Mouse (Mus musculus): ENCODE measurements around the gene Zfp800. TPM values are rescaled to one million over a fixed set of nuclear protein-coding genes. Genes with fewer than 3 reads are reported as not detected.

Zfp800 gene
- total RNA-seq (2021), result 10 to 100 TPM; 19.1 to 22.4 TPM

DNA sequence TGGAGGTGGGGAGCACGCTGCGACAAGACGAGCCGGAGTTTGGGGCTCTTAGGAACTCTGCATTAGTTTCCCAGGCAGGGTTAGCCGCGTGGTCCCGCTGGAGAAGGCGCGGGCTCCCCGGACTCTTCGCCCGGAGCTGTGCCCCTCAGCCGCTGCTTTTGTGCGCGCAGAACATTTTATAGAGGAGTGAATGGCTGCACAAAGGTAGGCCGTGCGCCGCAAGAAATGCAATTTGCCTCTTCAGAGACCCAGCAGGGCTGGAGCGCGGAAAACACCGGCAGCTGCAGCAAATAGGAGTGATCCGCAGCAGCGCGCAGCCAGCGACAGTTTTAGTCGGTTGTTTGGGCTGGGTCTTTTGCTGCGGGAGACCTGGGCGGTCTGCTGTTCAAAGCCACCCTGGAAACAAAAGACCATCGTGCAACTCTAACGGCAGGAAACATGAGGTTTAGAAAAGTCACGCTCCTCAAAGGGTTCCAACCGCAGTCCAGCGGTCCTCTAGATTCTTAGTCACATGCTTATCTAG, at the start of gene Zfp800:
Gene Zfp800 (minus strand): TSS at position 325 of the 523 bp plus-strand sequence.
- intact Hi-C loops (cut with DNase I), result no loop called here

DNA sequence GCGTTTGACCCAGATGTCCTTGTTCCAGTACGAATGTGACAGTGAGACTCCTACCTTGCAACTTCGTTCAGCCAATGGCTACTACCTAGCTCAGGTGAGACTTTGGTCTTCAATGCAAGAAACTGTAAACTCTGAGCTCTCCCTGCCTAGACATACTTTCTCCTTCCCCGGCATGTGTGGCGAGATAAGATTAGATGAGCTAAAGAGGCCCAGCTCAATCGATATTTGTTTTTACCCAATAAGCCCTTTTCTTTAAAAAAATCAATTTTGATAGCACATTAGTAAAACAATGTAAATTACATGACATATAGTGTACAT, 33.7 kb upstream of the Zfp800 start:
- intact Hi-C loops (cut with DNase I), result no loop called here
- no peak for DNase-seq (ENCODE audit: low spot score in 2 of 2)

More for the DNA sequence above, at the start of gene Zfp800:
- no peak for DNase-seq (ENCODE audit: low spot score in 2 of 2)

DNA sequence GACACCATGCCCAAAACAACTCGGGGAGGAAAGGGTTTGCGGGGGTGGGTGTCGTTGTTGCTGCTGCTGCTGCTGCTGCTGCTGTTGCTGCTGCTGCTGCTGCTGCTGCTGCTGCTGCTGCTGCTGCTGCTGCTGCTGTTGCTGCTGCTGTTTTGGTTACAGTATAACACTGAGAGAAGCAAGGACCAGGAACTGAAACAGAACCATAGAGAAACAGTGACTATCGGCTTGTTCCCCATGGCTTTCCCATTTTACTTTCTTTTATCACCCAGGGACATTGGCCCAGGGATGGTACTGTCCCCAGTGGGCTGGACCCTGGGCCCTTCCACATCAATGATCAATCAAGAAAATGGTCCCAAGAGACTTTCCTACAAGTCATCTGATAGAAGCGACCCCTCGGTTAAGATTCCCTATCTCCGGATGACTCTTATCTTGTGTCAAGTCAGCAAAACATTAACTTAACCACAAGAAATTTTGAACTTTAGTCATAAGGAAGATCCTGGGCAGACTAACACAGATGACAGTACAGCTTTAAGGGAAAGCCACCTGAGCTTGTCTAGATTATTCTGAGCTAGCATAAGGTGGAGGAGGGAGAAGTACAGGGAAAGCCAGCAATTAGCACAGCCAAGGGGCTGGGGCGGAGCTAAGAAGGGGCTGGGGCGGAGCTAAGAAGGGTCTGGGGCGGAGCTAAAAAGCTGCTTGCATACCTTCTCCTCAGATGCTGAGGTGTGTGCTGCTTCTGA, 33.2 kb upstream of the Zfp800 start:
- intact Hi-C loops (cut with DNase I), result no loop called here
- DNase-seq (ENCODE audit: low spot score in 2 of 2), result no peak

DNA sequence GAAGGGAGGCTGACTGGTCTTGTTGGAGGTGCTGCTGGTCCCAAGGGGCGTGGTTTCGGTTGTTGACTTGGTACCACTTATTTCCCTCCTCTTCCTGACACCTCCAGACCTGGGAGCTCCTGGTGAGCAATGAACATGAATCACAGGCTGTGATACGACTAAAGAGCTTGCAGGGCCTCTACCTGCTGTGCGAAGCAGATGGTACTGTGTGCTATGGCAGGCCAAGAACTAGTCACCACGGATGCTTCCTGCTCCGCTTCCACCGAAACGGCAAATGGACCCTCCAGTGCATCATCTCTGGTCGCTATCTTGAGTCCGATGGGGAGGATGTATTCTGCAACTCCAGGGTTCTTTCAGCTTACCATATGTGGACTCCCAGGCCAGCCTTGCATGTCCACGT, 32.1 kb upstream of the Zfp800 start:
- intact Hi-C loops (cut with DNase I), result no loop called here
- no peak for DNase-seq (ENCODE audit: low spot score in 2 of 2)

DNA sequence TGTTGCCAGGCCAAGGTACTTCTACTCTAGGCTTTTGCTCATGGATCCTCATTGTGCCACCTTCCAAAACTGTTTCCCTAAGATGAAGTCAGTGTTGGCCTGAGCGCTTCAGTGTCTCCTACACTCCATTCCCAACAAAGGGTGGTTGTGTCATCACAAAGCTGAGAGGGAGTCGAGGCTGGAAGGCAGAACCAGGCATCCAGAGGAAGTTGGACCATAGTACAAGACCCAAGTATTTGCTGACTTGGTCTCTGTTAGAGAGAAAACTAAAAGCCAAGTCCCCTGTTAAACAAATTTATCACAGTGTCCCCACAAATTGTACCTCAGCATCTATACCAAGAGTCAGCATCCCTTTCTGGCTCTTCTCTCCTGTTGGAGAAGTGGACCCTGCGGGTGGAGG, 30.5 kb upstream of the Zfp800 start, which contains the start of gene Gcc1:
Gene Gcc1 (minus strand): TSS at position 101 of the 400 bp plus-strand sequence.
- no peak for DNase-seq (ENCODE audit: low spot score in 2 of 2)
- intact Hi-C loops (cut with DNase I), result no loop called here

DNA sequence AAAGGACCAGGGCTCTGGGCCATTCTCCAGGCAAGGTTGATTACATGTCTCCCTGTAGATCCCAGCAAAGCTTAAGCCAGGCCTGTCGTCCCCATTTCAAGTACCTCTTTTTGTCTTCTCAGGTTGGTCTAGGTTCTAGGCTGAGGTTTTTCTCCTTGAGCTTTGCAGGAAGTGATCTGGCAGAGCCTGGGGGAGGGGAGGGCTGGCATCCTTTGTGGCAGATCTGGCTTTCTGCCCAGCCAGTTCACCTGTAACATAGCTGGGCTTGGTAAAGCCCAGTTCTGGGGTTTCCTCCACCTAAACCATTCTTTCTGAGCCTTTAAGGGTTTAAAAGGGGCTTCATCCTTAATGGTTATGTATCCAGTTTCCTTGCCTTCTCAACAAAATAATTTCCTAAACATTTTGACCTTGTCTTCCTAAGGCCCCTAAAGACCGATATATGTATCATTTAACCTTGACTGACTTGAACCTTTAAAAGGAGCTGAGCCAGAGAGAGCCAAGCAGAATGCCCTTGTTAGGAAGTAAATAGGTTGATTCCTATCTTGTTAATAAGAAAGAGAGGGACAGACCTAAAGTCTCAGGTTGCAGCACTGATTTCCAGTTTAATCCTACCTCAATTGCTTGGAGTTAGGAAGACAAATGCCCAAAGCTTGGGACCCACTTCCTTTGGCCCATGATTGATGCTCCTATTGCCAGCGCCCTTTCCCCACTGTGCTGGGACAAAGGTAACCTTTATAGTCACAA, 29.5 kb upstream of the Zfp800 start, which contains the start of gene Fscn3:
Gene Fscn3 (plus strand): TSS at position 694 of the 744 bp plus-strand sequence.
- DNase-seq (ENCODE audit: low spot score in 2 of 2), result no peak

DNA sequence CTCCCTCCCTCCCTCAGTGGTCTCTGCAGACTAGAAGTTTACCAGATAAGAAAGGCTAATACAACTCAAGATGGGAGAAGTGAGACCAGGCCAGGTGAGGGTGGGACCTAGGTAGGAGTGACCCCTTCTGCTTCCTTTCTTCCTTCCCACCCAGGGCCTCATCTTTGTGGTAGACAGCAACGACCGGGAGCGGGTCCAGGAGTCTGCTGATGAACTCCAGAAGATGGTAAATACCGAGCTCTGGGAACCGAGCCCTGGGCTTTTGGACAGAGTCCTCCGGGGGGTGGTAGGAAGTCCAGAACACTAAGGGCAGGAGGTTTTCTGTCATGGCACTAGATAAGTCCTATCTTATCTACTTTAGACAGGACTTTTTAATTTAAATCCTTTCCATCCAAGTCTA, 27.2 kb upstream of the Zfp800 start:
- DNase-seq (ENCODE audit: low spot score in 2 of 2), result no peak
- intact Hi-C loops (cut with DNase I), result no loop called here

More for the DNA sequence above, 29.5 kb upstream of the Zfp800 start, which contains the start of gene Fscn3:
- intact Hi-C loops (cut with DNase I), result no loop called here

DNA sequence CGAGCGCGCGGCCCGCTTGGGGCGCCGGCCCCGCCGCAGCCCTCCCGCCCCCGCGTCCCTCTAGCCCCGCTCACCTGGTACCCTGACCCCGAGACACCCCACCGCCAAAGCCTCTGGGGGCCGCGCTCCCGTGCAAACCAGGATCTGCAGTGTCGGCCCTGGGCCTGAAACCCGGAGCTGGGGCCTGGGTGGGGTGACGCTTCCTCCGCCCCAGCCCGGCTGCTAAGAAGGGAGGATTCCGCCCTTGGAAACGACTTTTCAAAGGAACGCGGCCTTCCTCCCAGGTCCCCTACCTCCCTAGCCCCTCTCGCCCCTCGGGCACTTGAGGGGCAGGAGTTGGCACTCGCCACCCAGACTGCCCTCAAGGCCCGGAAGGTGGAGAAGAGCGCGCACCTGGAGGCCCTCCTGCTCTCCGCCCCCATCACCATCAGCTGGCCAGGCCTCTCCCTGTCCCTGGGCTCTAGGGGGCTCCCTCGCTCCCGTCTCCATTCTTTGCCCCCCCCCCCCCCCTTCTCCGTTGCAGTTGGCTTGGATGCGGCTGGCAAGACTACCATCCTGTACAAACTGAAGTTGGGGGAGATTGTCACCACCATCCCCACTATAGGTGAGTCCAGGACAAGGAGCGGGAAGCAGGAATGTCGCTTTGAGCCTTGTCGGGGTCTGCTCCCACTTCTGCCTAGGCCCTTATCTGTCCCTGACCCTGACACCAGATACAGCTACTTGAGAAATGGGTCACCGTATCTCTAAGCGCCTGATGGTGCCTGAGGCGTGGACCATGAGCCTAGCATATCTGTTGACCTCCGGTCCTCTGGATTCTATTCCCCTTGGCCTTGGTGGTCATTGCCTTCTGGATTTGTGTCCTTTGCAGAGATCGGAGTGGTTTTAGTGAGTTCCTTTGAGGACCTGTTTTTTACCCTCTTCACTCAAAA, 26.2 kb upstream of the Zfp800 start:
- intact Hi-C loops (cut with DNase I), result loop anchor here (1.0 to 5.0 kb wide), 2 partner anchors 58 to 162 kb away; no protein-coding TSS in a partner anchor
- DNase-seq (ENCODE audit: low spot score in 2 of 2), result peak; percentile 61 to 72

DNA sequence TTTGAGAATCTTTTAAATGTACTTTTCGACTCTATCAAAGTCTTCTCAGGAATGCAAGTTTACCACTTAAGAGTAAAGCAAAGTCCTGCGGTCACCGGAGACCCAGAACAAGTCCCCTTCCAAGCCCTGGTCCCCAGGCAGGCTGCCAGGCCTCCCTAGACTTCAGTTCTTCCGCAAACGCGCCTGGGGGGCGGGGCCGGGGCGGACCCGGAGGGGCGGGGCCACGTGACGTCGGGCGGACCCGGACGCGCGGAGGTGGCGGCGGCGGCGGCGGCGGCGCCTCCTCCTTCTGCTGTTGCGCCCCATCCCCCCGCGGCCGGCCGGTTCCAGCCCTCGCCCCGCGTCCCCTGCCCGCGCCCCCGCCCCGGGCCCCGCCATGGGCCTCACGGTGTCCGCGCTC, 25.5 kb upstream of the Zfp800 start, which contains the start of gene Arf5:
Gene Arf5 (plus strand): TSS at position 248 of the 400 bp plus-strand sequence.
- DNase-seq (ENCODE audit: low spot score in 2 of 2), result peak; percentile 90 to 91
- intact Hi-C loops (cut with DNase I), result loop anchor here (1.0 to 5.0 kb wide), 2 partner anchors 59 to 161 kb away; no protein-coding TSS in a partner anchor

DNA sequence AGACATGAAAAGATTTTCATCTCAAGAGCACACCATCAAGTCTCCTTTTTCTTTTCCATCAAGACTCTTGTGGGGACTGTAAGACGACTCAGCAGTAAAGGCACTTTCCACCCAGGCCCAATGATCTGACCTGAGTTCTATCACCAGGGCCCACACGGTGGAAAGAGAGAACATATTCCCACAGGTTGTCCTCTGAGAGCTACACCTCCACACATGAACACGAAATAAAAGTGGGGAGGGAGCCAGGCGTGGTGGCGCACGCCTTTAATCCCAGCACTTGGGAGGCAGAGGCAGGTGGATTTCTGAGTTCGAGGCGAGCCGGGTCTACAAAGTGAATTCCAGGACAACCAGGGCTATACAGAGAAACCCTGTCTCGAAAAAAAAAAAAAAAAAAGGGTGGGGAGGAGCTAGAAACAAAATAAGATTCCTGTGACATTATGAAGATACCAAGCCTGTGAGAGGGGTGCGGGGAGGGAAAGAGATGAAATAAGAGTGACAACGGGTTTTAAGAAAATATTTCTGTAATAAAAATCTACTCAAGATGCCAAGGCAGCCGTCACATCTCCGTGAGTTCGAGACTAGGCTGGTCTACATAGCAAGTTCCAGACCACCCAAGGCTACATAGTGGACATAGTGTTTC, 25.0 kb upstream of the Zfp800 start:
- intact Hi-C loops (cut with DNase I), result loop anchor here (1.0 to 5.0 kb wide), 2 partner anchors 60 to 160 kb away; no protein-coding TSS in a partner anchor
- no peak for DNase-seq (ENCODE audit: low spot score in 2 of 2)

DNA sequence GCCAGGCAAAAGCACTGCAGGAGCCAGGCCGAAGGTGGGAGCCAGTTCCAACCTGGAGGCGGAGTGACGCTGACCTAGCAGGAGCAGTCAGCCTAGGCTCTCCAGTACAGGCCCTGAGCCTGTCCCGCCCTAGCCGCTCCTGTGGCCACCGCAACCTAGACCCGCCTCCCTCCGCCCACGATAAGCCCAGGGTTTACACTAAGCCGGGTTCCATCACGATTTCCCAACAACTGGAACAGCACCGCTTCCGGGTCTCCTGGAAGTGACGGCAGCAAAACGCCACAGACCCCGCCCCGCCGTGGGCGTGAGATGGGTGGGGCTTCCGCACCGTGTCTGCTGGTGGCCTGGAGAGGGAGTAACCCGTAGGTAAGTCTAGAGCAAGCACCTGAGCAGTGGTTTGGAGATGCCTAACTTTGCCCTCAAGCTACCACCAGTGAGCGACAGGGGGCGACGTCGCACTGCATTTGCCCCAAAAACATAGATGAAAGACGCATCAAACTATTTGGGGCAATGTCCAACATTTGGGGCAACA, 23.7 kb upstream of the Zfp800 start:
- intact Hi-C loops (cut with DNase I), result loop anchor here (5.0 kb wide), 1 partner anchor 61 kb away; no protein-coding TSS in a partner anchor
- peak; percentile 91 to 93 for DNase-seq (ENCODE audit: low spot score in 2 of 2)

DNA sequence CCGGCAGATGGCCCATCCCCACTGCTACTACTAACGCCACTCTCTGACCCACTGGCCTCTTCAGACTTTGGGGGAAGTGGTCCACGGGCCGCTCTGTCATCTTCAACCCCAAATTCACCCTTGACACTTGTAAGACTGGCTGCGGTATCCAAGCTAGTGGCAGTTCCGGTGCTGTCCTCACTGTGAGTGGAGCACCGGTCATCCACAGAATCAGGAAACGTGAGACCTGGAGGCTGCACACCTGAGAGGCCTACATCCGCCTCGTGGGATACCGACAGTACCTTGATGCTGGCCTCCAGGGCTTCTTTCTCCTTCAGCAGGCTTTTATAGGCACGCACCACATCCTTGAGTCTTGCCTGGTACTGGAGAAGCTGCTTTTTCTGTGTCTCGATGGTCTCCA, 23.1 kb upstream of the Zfp800 start:
- no peak for DNase-seq (ENCODE audit: low spot score in 2 of 2)
- intact Hi-C loops (cut with DNase I), result loop anchor here (5.0 kb wide), 1 partner anchor 61 kb away; no protein-coding TSS in a partner anchor

DNA sequence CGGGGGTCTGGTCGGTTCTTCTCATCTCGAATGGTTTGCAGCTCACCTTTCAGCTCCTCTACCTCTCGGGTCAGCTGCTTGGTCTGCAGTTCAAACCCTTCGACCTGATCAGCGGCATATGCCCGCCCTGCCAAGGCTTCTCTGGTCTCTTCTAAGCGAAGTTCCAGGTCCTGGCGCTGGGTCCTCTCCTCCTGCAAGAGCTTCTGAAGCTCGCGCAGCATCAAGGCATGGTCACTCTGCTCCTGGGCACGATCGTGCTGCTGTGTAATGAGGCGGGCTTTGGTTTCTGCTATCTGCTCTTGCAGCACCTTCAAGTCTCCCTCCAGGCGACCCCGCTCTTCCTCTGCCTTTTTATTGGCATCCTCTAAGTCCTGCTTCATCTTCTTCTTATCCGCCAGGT, 22.6 kb upstream of the Zfp800 start:
- intact Hi-C loops (cut with DNase I), result loop anchor here (5.0 kb wide), 1 partner anchor 62 kb away; no protein-coding TSS in a partner anchor
- DNase-seq (ENCODE audit: low spot score in 2 of 2), result no peak

DNA sequence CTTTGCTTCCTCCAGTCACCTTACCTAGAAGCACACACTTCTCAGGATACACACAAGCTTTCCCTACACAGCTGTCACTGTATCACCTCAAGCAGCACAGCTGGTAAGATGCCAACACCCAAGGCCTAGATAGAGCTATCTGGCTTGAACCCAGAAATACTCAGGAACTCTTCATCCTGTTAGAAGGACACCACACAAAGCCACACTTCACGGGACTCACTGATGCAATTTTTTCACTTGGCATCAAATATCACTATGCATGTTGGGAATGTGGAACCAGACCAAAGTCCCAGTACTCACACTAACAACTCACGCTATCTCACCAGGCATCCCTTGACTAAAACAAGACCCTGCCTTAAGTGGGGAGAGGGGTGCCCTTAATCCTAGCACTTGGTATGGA, 21.9 kb upstream of the Zfp800 start:
- no peak for DNase-seq (ENCODE audit: low spot score in 2 of 2)
- intact Hi-C loops (cut with DNase I), result loop anchor here (5.0 kb wide), 1 partner anchor 63 kb away; no protein-coding TSS in a partner anchor

DNA sequence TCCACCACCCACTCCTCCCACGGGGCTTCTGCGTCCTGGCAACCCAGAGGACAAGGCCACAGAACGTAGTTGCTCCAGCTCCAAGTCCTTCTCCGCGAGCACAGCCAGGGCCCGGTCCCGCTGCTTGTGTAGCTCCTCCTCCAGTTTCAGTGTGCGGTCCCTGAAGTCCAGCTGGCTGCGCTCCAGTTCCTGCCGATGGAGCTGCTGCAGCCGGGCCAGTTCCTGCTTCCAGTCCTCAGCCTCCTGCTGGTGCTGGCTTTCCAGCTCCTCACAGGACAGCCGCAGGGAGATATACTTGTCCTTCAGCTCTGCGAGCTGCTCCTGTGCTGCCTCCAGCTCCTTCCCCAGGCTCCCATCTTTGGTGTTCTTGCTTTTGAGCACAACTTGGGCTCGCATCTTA, 20.6 kb upstream of the Zfp800 start:
- intact Hi-C loops (cut with DNase I), result no loop called here
- peak; percentile 52 to 62 for DNase-seq (ENCODE audit: low spot score in 2 of 2)

DNA sequence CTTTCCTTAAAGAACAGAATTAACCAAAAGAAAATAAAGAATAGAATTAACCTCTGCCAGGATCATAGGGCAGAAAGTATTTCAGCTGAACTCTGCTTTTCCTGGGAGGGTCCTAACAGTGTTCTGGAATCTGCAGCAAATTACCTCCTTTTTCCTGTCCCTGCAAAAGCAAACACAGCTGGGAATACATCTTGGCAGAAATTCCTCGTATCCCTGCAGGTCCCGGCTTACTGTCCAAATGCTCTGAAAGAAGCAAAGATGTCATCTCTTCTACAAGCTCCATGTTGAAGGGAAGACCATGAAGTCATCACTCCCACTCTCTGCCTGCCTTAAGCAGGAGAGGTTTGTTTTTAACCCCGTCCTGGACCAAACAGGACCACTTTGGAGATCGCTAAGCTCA, 19.2 kb upstream of the Zfp800 start:
- intact Hi-C loops (cut with DNase I), result no loop called here
- DNase-seq (ENCODE audit: low spot score in 2 of 2), result no peak

DNA sequence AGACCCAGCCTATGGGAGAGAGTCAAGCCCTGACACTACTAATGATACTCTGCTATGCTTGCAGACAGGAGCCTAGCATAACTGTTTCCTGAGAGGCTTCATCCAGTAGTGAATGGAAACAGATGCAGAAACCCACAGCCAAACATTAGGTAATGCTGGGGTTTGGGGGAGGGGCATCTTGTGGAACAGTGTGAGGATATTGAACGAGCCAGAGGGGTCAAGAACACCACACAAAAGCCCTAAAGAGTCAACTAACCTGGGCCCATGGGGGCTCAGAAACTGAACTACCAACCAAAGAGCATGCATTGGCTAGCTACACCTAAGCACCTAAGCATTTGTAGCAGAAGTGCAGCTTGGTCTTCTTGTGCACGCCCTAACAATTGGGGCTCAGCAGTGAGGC, 13.4 kb upstream of the Zfp800 start:
- no peak for DNase-seq (ENCODE audit: low spot score in 2 of 2)
- intact Hi-C loops (cut with DNase I), result no loop called here

DNA sequence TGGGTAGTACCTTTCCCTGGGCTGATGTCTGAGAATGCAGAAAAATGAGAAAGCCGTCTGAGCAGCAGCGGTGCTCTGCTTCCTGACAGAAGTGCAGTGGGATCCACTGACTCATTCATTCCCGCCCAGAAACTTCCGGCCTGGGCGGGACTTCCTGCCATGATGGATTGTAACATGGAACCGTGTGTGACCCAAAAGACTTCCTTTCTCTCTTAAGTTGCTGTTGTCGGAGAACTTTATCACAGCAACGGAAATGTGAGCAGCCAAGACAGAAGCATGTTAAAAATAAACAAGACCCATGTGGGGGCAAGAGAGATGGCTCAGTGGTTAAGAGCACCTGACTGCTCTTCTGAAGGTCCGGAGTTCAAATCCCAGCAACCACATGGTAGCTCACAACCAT, 12.2 kb upstream of the Zfp800 start:
- DNase-seq (ENCODE audit: low spot score in 2 of 2), result no peak
- intact Hi-C loops (cut with DNase I), result no loop called here
